Mouse (Mus musculus): ENCODE results near the gene 4930578C19Rik.

GRCm38 (mm10) chrX:18462879-18463278 is 1.7 kb upstream of the 4930578C19Rik start:
- no peak for TF ChIP-seq CTCF (conservative IDR thresholded peaks at IDR 0.05; ENCODE audit: insufficient read depth, insufficient read length, low read depth, low read length)
- no peak for TF ChIP-seq POLR2A (IDR thresholded peaks at IDR 0.05; ENCODE audit: low read depth, low read length)
